Mouse (Mus musculus) small intestine, adult 10 weeks (tissue): ENCODE results near the gene Dpp7. TPM values are rescaled to one million over a fixed set of nuclear protein-coding genes. Genes with fewer than 3 reads are reported as not detected.

Experiments used
- polyA plus RNA-seq: library from polyadenylated mRNA; stranded (reverse); fragments of 350-450 nt; fragmentation: Illumina TruSeq; extraction: RNeasy Lipid Tissue Mini Kit (QIAGEN cat#74804); gene quantifications from one replicate; pipeline ENCODE4 v1.2.3, GENCODE M21; 2014; ENCODE audit warnings: low replicate concordance

Dpp7 gene
- polyA plus RNA-seq: 2.0 TPM

GRCm38 (mm10) chr2:25356208-25357079 is at the start of gene Dpp7:
Gene Dpp7 (minus strand): TSS chr2:25356359.

GRCm38 (mm10) chr2:25399051-25399450 is 42.9 kb upstream of the Dpp7 start, which contains the start of gene Npdc1:
Gene Npdc1 (plus strand): TSS chr2:25399351.

GRCm38 (mm10) chr2:25395721-25396596 is 39.8 kb upstream of the Dpp7 start, which contains the start of gene Entpd2:
Gene Entpd2 (plus strand): TSS chr2:25395874.

GRCm38 (mm10) chr2:25371764-25372643 is 15.8 kb upstream of the Dpp7 start, which contains the start of gene Sapcd2:
Gene Sapcd2 (plus strand): TSS chr2:25372321.

GRCm38 (mm10) chr2:25365091-25365761 is 9.1 kb upstream of the Dpp7 start, which contains the start of gene Uap1l1:
Gene Uap1l1 (minus strand): TSS chr2:25365682.

GRCm38 (mm10) chr2:25332286-25333160 is 23.6 kb downstream of the Dpp7 start, which contains the start of gene Man1b1:
Gene Man1b1 (plus strand): TSS chr2:25332338.

GRCm38 (mm10) chr2:25318971-25319773 is 37.0 kb downstream of the Dpp7 start, which contains the start of gene Grin1:
Gene Grin1 (minus strand): TSS chr2:25319187.

Other genes starting within 250 kb of the Dpp7 start
- 17.8 TPM for gene Nrarp, start 175.6 kb downstream of the Dpp7 start, polyA plus RNA-seq
- 2.0 TPM for gene Tor4a, start 159.5 kb downstream of the Dpp7 start, polyA plus RNA-seq
- gene Nelfb, start 144.9 kb downstream of the Dpp7 start, polyA plus RNA-seq: 3.2 TPM
- gene Stpg3, start 141.7 kb downstream of the Dpp7 start, polyA plus RNA-seq: not detected
- gene Fam166a, start 137.6 kb downstream of the Dpp7 start, polyA plus RNA-seq: not detected
- gene Tubb4b, start 131.7 kb downstream of the Dpp7 start, polyA plus RNA-seq: 46.6 TPM
- not detected for gene Slc34a3, start 122.0 kb downstream of the Dpp7 start, polyA plus RNA-seq
- not detected for gene Rnf224, start 119.6 kb downstream of the Dpp7 start, polyA plus RNA-seq
- not detected for gene Rnf208, start 114.1 kb downstream of the Dpp7 start, polyA plus RNA-seq
- not detected for gene Cysrt1, start 113.9 kb downstream of the Dpp7 start, polyA plus RNA-seq
- gene AL732309.1, start 109.5 kb downstream of the Dpp7 start, polyA plus RNA-seq: 0.93 TPM
- not detected for gene Tmem203, start 100.9 kb downstream of the Dpp7 start, polyA plus RNA-seq
- gene Tprn, start 93.7 kb downstream of the Dpp7 start, polyA plus RNA-seq: 2.3 TPM
- gene Ssna1, start 83.9 kb downstream of the Dpp7 start, polyA plus RNA-seq: 0.56 TPM
- gene Anapc2, start 83.9 kb downstream of the Dpp7 start, polyA plus RNA-seq: 4.6 TPM
- not detected for gene Tmem210, start 68.2 kb downstream of the Dpp7 start, polyA plus RNA-seq
- gene Lrrc26, start 66.4 kb downstream of the Dpp7 start, polyA plus RNA-seq: 0.37 TPM
- gene Grin1, start 37.2 kb downstream of the Dpp7 start, polyA plus RNA-seq: not detected
- 13.8 TPM for gene Man1b1, start 24.0 kb downstream of the Dpp7 start, polyA plus RNA-seq
- 5.0 TPM for gene Uap1l1, start 9.3 kb upstream of the Dpp7 start, polyA plus RNA-seq
- gene Sapcd2, start 16.0 kb upstream of the Dpp7 start, polyA plus RNA-seq: 0.11 TPM
- not detected for gene Entpd2, start 39.5 kb upstream of the Dpp7 start, polyA plus RNA-seq
- gene Npdc1, start 43.0 kb upstream of the Dpp7 start, polyA plus RNA-seq: 4.4 TPM
- not detected for gene Fut7, start 66.9 kb upstream of the Dpp7 start, polyA plus RNA-seq
- 0.48 TPM for gene Abca2, start 72.3 kb upstream of the Dpp7 start, polyA plus RNA-seq
- gene Clic3, start 100.5 kb upstream of the Dpp7 start, polyA plus RNA-seq: not detected
- gene Paxx, start 104.7 kb upstream of the Dpp7 start, polyA plus RNA-seq: 5.1 TPM
- not detected for gene Ptgds, start 113.7 kb upstream of the Dpp7 start, polyA plus RNA-seq
- not detected for gene Lcn12, start 137.6 kb upstream of the Dpp7 start, polyA plus RNA-seq
- gene Fbxw5, start 144.4 kb upstream of the Dpp7 start, polyA plus RNA-seq: not detected
- not detected for gene C8g, start 145.4 kb upstream of the Dpp7 start, polyA plus RNA-seq
- gene Traf2, start 190.6 kb upstream of the Dpp7 start, polyA plus RNA-seq: 0.78 TPM
- gene Edf1, start 201.5 kb upstream of the Dpp7 start, polyA plus RNA-seq: 1.6 TPM
- not detected for gene Mamdc4, start 218.5 kb upstream of the Dpp7 start, polyA plus RNA-seq
- gene Phpt1, start 218.9 kb upstream of the Dpp7 start, polyA plus RNA-seq: not detected
- not detected for gene Ajm1, start 225.4 kb upstream of the Dpp7 start, polyA plus RNA-seq